Mouse (Mus musculus) MEL (cell line): ENCODE measurements around the gene Zfp78. TPM values are rescaled to one million over a fixed set of nuclear protein-coding genes. Genes with fewer than 3 reads are reported as not detected.

ENCODE experiments used
- DNase-seq: peaks from one replicate; pipeline ENCODE4 v3.0.0; 2011; ENCODE audit warnings: low read depth, low spot score
- H3K27ac ChIP-seq: 2 replicates; pipeline ENCODE4 v1.5.1; 2012; ENCODE audit warnings: low read depth, mild to moderate bottlenecking, control low read depth, low read length, moderate library complexity; ENCODE audit not compliant: control insufficient read depth
- H3K27me3 ChIP-seq, 2 experiments: fragments of 150-350 bp in 1 of 2; sonication (generic) in 1 of 2; 2 replicates each; pipeline ENCODE4 v1.6.1; 2012; ENCODE audit warnings: low read length in 2 of 2, mild to moderate bottlenecking in 2 of 2, improper control_type of control experiment in 1 of 2, moderate library complexity in 1 of 2; ENCODE audit not compliant: insufficient read depth in 2 of 2, control insufficient read depth in 1 of 2
- H3K36me3 ChIP-seq, 2 experiments: 2 replicates each; pipeline ENCODE4 v1.6.1; 2012 to 2014; ENCODE audit warnings: low read length in 2 of 2, improper control_type of control experiment in 1 of 2, inconsistent platforms in 1 of 2, mild to moderate bottlenecking in 1 of 2; ENCODE audit not compliant: insufficient read depth in 2 of 2, control insufficient read depth in 1 of 2
- H3K4me1 ChIP-seq, 2 experiments: fragments of 150-350 bp in 1 of 2; sonication (generic) in 1 of 2; 2 replicates each; pipeline ENCODE4 v1.6.1; 2012; ENCODE audit warnings: low read length in 2 of 2, improper control_type of control experiment in 1 of 2, mild to moderate bottlenecking in 1 of 2; ENCODE audit not compliant: insufficient read depth in 2 of 2, control insufficient read depth in 1 of 2
- H3K4me3 ChIP-seq, 2 experiments: fragments of 150-350 bp in 1 of 2; sonication (generic) in 1 of 2; 2 replicates each; pipeline ENCODE4 v1.5.1; 2012; ENCODE audit warnings: low read depth in 2 of 2, low read length in 2 of 2, mild to moderate bottlenecking in 2 of 2, moderate library complexity in 2 of 2, control low read depth in 1 of 2, improper control_type of control experiment in 1 of 2; ENCODE audit not compliant: control insufficient read depth in 1 of 2, insufficient read depth in 1 of 2
- H3K79me2 ChIP-seq: 2 replicates; pipeline ENCODE4 v1.6.1; 2012; ENCODE audit warnings: mild to moderate bottlenecking, low read length, moderate library complexity; ENCODE audit not compliant: control insufficient read depth, poor library complexity, insufficient read depth
- H3K9ac ChIP-seq: 2 replicates; pipeline ENCODE4 v1.6.1; 2012; ENCODE audit warnings: low read depth, mild to moderate bottlenecking, control low read depth, low read length, moderate library complexity; ENCODE audit not compliant: control insufficient read depth, poor library complexity, severe bottlenecking
- H3K9me3 ChIP-seq: fragments of 150-350 bp; sonication (generic); replicated peaks from 2 replicates; pipeline ENCODE4 v1.6.1; 2012; ENCODE audit warnings: mild to moderate bottlenecking, low read length, improper control_type of control experiment, moderate library complexity; ENCODE audit not compliant: insufficient read depth
- CHD1 ChIP-seq: IDR thresholded peaks from 2 replicates; pipeline ENCODE4 v1.6.1; 2012; ENCODE audit warnings: low read depth, mild to moderate bottlenecking, inconsistent platforms, low read length, improper control_type of control experiment
- ELF1 ChIP-seq: IDR thresholded peaks from 2 replicates; pipeline ENCODE4 v1.6.1; 2014; ENCODE audit warnings: low read depth, mild to moderate bottlenecking, inconsistent platforms, low read length, improper control_type of control experiment, moderate library complexity
- EP300 ChIP-seq, 2 experiments: IDR thresholded peaks; 2 replicates each; pipeline ENCODE4 v1.6.1; 2011; ENCODE audit warnings: improper control_type of control experiment in 2 of 2, low read length in 2 of 2, low read depth in 1 of 2, mild to moderate bottlenecking in 1 of 2
- ETS1 ChIP-seq: IDR thresholded peaks from 2 replicates; pipeline ENCODE4 v1.6.1; 2012; ENCODE audit warnings: low read depth, mild to moderate bottlenecking, inconsistent platforms, low read length, improper control_type of control experiment, moderate library complexity
- GATA1 ChIP-seq: IDR thresholded peaks from 2 replicates; pipeline ENCODE4 v1.6.1; 2011; ENCODE audit warnings: low read depth, low read length, improper control_type of control experiment
- HCFC1 ChIP-seq: IDR thresholded peaks from 2 replicates; pipeline ENCODE4 v1.6.1; 2012; ENCODE audit warnings: low read depth, mild to moderate bottlenecking, inconsistent platforms, low read length, improper control_type of control experiment, moderate library complexity
- KAT2A ChIP-seq: conservative IDR thresholded peaks from 2 replicates; pipeline ENCODE4 v1.6.1; 2012; ENCODE audit warnings: low read depth, low read length, improper control_type of control experiment, inconsistent platforms
- MAFK ChIP-seq: IDR thresholded peaks from 2 replicates; pipeline ENCODE4 v1.6.1; 2011; ENCODE audit warnings: low read depth, mild to moderate bottlenecking, low read length, improper control_type of control experiment, borderline replicate concordance
- MEF2A ChIP-seq: IDR thresholded peaks from 2 replicates; pipeline ENCODE4 v1.6.1; 2014; ENCODE audit warnings: low read depth, mild to moderate bottlenecking, inconsistent platforms, low read length, improper control_type of control experiment; ENCODE audit not compliant: poor library complexity, insufficient replicate concordance, severe bottlenecking; ENCODE audit errors: extremely low read depth
- MYB ChIP-seq: IDR thresholded peaks from 2 replicates; pipeline ENCODE4 v1.6.1; 2011; ENCODE audit warnings: mild to moderate bottlenecking, low read depth, low read length, improper control_type of control experiment
- MYC ChIP-seq: IDR thresholded peaks from 2 replicates; pipeline ENCODE4 v1.6.1; 2011; ENCODE audit warnings: low read depth, mild to moderate bottlenecking, low read length, improper control_type of control experiment, moderate library complexity
- NRF1 ChIP-seq: IDR thresholded peaks from 2 replicates; pipeline ENCODE4 v1.6.1; 2014; ENCODE audit warnings: low read depth, mild to moderate bottlenecking, inconsistent platforms, low read length, improper control_type of control experiment, moderate library complexity; ENCODE audit not compliant: poor library complexity, insufficient read depth, severe bottlenecking
- POLR2AphosphoS2 ChIP-seq: IDR thresholded peaks from 2 replicates; pipeline ENCODE4 v1.6.1; 2011; ENCODE audit warnings: low read length, improper control_type of control experiment
- RCOR1 ChIP-seq: IDR thresholded peaks from 2 replicates; pipeline ENCODE4 v1.6.1; 2012; ENCODE audit warnings: low read depth, mild to moderate bottlenecking, inconsistent platforms, low read length, improper control_type of control experiment
- SIN3A ChIP-seq: IDR thresholded peaks from 2 replicates; pipeline ENCODE4 v1.6.1; 2012; ENCODE audit warnings: low read length, improper control_type of control experiment, inconsistent platforms
- TAL1 ChIP-seq: IDR thresholded peaks from 2 replicates; pipeline ENCODE4 v1.6.1; 2012; ENCODE audit warnings: mild to moderate bottlenecking, inconsistent platforms, low read length, moderate library complexity, mixed read lengths
- TBP ChIP-seq: IDR thresholded peaks from 2 replicates; pipeline ENCODE4 v1.8.0; 2011; ENCODE audit warnings: low read depth, low read length, improper control_type of control experiment
- TCF12 ChIP-seq: IDR thresholded peaks from 2 replicates; pipeline ENCODE4 v1.6.1; 2014; ENCODE audit warnings: low read depth, mild to moderate bottlenecking, inconsistent platforms, low read length, improper control_type of control experiment, moderate library complexity
- UBTF ChIP-seq: IDR thresholded peaks from 2 replicates; pipeline ENCODE4 v1.6.1; 2012; ENCODE audit warnings: low read depth, mild to moderate bottlenecking, inconsistent platforms, low read length, improper control_type of control experiment, moderate library complexity, borderline replicate concordance; ENCODE audit not compliant: insufficient read depth
- USF2 ChIP-seq, 2 experiments: IDR thresholded peaks; 2 replicates each; pipeline ENCODE4 v1.6.1; 2011 to 2012; ENCODE audit warnings: improper control_type of control experiment in 2 of 2, low read length in 2 of 2, borderline replicate concordance in 1 of 2, inconsistent platforms in 1 of 2, low read depth in 1 of 2, mild to moderate bottlenecking in 1 of 2; ENCODE audit not compliant: insufficient read depth in 1 of 2
- ZC3H11A ChIP-seq: IDR thresholded peaks from 2 replicates; pipeline ENCODE4 v1.6.1; 2012; ENCODE audit warnings: low read depth, mild to moderate bottlenecking, inconsistent platforms, low read length, improper control_type of control experiment
- ZKSCAN1 ChIP-seq: IDR thresholded peaks from 2 replicates; pipeline ENCODE4 v1.6.1; 2012; ENCODE audit warnings: low read depth, mild to moderate bottlenecking, inconsistent platforms, low read length, improper control_type of control experiment, moderate library complexity
- ZNF384 ChIP-seq: IDR thresholded peaks from 2 replicates; pipeline ENCODE4 v1.6.1; 2012; ENCODE audit warnings: low read depth, mild to moderate bottlenecking, inconsistent platforms, low read length, improper control_type of control experiment
- polyA plus RNA-seq, 2 experiments: library from polyadenylated mRNA; stranded (reverse) in 1 of 2; unstranded in 1 of 2; fragments of >175 nt in 1 of 2; fragments of >200 nt in 1 of 2; gene quantifications; 2 replicates each; pipeline versions ENCODE4 v1.2.1 to v1.2.4; 2012; ENCODE audit warnings: low replicate concordance in 2 of 2, low read depth in 1 of 2; ENCODE audit not compliant: insufficient read length in 2 of 2, insufficient read depth in 1 of 2, missing spikeins in 1 of 2
- total RNA-seq: library from RNA; depleted of rRNA; stranded (reverse); fragments of 300-350 nt; gene quantifications from 2 replicates; pipeline ENCODE4 v1.2.3, GENCODE M21; 2012

Zfp78 gene
- total and polyA plus RNA-seq, 3 experiments = 0.50 to 0.67 TPM; not detected in 1

- no peak for TF ChIP-seq ZKSCAN1
- TF ChIP-seq MAFK = no peak
- no peak for TF ChIP-seq UBTF
- TF ChIP-seq CHD1 = no peak
- no peak for TF ChIP-seq EP300 (IDR thresholded peaks at IDR 0.05; ENCODE audit: low read depth in 1 of 2, low read length in 2 of 2)
- TF ChIP-seq SIN3A = peak; percentile 85
- no peak for TF ChIP-seq MYB
- peak; percentile 49; the same call in 1 of the 2 replicates for TF ChIP-seq ETS1
- peak; percentile 48; the same call in 1 of the 2 replicates for TF ChIP-seq NRF1
- 0 out of 2 replicates have a peak, but pooled peaks have one; percentile 21 for TF ChIP-seq TCF12
- no peak for TF ChIP-seq RCOR1
- no peak for TF ChIP-seq USF2 (IDR thresholded peaks at IDR 0.05; ENCODE audit: borderline replicate concordance in 1 of 2, insufficient read depth in 1 of 2, low read depth in 1 of 2, low read length in 2 of 2)
- no peak for TF ChIP-seq ZNF384
- TF ChIP-seq KAT2A = peak; percentile 87
- TF ChIP-seq POLR2AphosphoS2 = no peak
- TF ChIP-seq, all 39 proteins: peak for 12
These were observed 20.0 kb downstream of the Zfp78 start, which contains the start of gene Zfp28 (continued) for GRCm38 (mm10) chr7:6383044-6383455.

DNA sequence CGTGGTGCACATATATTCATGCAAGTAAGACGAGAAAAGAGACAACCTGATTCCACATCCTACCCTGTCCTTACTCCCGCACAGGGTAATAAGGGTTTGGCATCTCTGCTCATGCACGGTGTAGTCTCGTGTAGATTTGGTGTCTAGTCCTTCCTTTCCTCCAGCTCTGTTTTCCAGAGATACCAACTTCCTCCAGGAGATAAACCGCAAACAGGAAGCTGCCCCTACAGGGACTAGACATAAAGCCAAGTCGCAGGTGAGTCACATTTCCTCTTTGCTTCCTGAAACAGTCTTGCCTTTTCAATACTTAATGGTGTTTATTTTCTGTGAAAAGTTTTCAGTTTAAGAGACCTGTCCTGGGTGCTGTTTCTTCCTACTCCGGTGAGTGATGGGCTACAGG lies 20.9 kb downstream of the Zfp78 start:
- Histone ChIP-seq H3K9me3 (no peaks in the 10 kb centered on the region), H3K79me2 (no peaks in the 10 kb centered on the region), H3K4me1 (peaks cover 0 to 12% of the 10 kb centered on the region in 2 experiments; a peak in 2 of 4 replicates), H3K27me3 (no peaks in the 10 kb centered on the region), H3K9ac (no peak overlapping the region), H3K36me3 (peaks cover 0 to 2% of the 10 kb centered on the region in 2 experiments; a peak in 1 of 4 replicates), H3K4me3 (peak overlapping the region; percentile 50 to 68; a peak in 3 of 4 replicates), H3K27ac (no peak overlapping the region)
- TF ChIP-seq TAL1 = peak; percentile 69
- TF ChIP-seq GATA1 = peak; percentile 39; the same call in 1 of the 2 replicates
- TF ChIP-seq MYC = no peak
- TF ChIP-seq EP300 (IDR thresholded peaks at IDR 0.05; ENCODE audit: low read depth in 1 of 2, low read length in 2 of 2) = peak; percentile 42 to 56; a peak in 3 of 4 replicates
- peak; percentile 51 for DNase-seq

- no peaks in the 10 kb centered on the region for H3K79me2 ChIP-seq
- H3K9me3 ChIP-seq = no peaks in the 10 kb centered on the region
- H3K9ac ChIP-seq = no peak overlapping the region
- no peak for DNase-seq
- H3K4me3 ChIP-seq = no peak overlapping the region
- no peak for TF ChIP-seq GATA1
- TF ChIP-seq KAT2A = no peak
- no peak for TF ChIP-seq MYC
- no peak for TF ChIP-seq ELF1
- no peak for TF ChIP-seq HCFC1
- no peak for TF ChIP-seq EP300 (IDR thresholded peaks at IDR 0.05; ENCODE audit: low read depth in 1 of 2, low read length in 2 of 2)
- TF ChIP-seq MEF2A = no peak
- TF ChIP-seq ZC3H11A = no peak
- no peak for TF ChIP-seq TAL1
- no peak for TF ChIP-seq ZKSCAN1
- TF ChIP-seq TBP = no peak
- no peak for TF ChIP-seq POLR2AphosphoS2
- no peak for TF ChIP-seq SIN3A
- no peak for TF ChIP-seq TCF12
- H3K4me1 ChIP-seq = peaks cover 0 to 11% of the 10 kb centered on the region in 2 experiments; a peak in 2 of 4 replicates
- H3K36me3 ChIP-seq = peaks cover 0 to 2% of the 10 kb centered on the region in 2 experiments; a peak in 1 of 4 replicates
- H3K27me3 ChIP-seq = no peaks in the 10 kb centered on the region
- H3K27ac ChIP-seq = no peak overlapping the region
These were observed 23.9 kb downstream of the Zfp78 start for GRCm38 (mm10) chr7:6386995-6387394.
